16 mouse cellular contexts compared by ENCODE assay signal in genomic region chr3:7007811-7008359, GRCm38 (mm10).
DNase-seq lines count a peak whose midpoint lies in the region; ATAC-seq and TF ChIP-seq lines count a peak whose summit lies in the region.
"Had no signal": no experiment of that assay in that cellular context is flagged by ENCODE, and none has a peak within 500 bp of the region (broad histone marks: within the 10 kb centered on the region; RNA-seq: fewer than 3 reads in every experiment).

No protein-coding gene starts in this region.

- TF ChIP-seq POLR2A in limb, embryonic 14.5 days (IDR thresholded peaks at IDR 0.05; ENCODE audit: borderline replicate concordance, extremely low read depth, insufficient read depth, insufficient read length): no peak

- no peak overlapping the region for H3K4me2 ChIP-seq in lung, embryonic 15.5 days
- no peak overlapping the region for H3K4me2 ChIP-seq in limb, embryonic 14.5 days (replicated peaks; ENCODE audit: low read depth, low read length, severe bottlenecking)
- no peak overlapping the region for H3K4me2 ChIP-seq in midbrain, postnatal 0 days (ENCODE audit: low read depth, low read length, poor library complexity, severe bottlenecking)
- no peak overlapping the region for H3K4me2 ChIP-seq in heart, embryonic 11.5 days

- WGBS in lung, embryonic 15.5 days: 47% methylated on average over 5 of the region's 5 CpGs
- 38% methylated on average over 5 of the region's 5 CpGs for WGBS in limb, embryonic 14.5 days
- WGBS in midbrain, postnatal 0 days: 34% methylated on average over 5 of the region's 5 CpGs
- 77% methylated on average over 5 of the region's 5 CpGs for WGBS in heart, embryonic 11.5 days (ENCODE audit: insufficient replicate concordance)

- DNase-seq in embryo, embryonic 10.5 days (ENCODE audit: low spot score): peak; percentile 21
- no peak for DNase-seq in embryo, embryonic 11 days
- no peak for DNase-seq in lung, adult 18-20 months
- peak; percentile 75 for DNase-seq in limb, embryonic 14.5 days (ENCODE audit: low spot score)
- DNase-seq in midbrain, postnatal 0 days (ENCODE audit: low spot score): peak; percentile 14
- no peak for DNase-seq in layer of hippocampus, adult 2 months (ENCODE audit: low spot score in 2 of 2)
- DNase-seq: cerebellum, postnatal 36 days; kidney, adult 11 months; kidney, postnatal 36 days; liver, postnatal 0 days; right cerebral cortex, postnatal 25 days had no signal

- H3K9me3 ChIP-seq in lung, embryonic 15.5 days: no peaks in the 10 kb centered on the region
- no peaks in the 10 kb centered on the region for H3K9me3 ChIP-seq in limb, embryonic 14.5 days (ENCODE audit: control insufficient read depth, low read length)
- no peaks in the 10 kb centered on the region for H3K9me3 ChIP-seq in midbrain, postnatal 0 days (ENCODE audit: low read length)
- no peaks in the 10 kb centered on the region for H3K9me3 ChIP-seq in heart, embryonic 11.5 days (replicated peaks; ENCODE audit: control insufficient read depth, low read length)
- H3K9me3 ChIP-seq: hindbrain, embryonic 10.5 days had no signal

- TF ChIP-seq CTCF in midbrain, postnatal 0 days (IDR thresholded peaks at IDR 0.05): no peak
- TF ChIP-seq CTCF in layer of hippocampus, adult 2 months (conservative IDR thresholded peaks at IDR 0.05): no peak

- H3K4me3 ChIP-seq in lung, embryonic 15.5 days: no peak overlapping the region
- no peak overlapping the region for H3K4me3 ChIP-seq in limb, embryonic 14.5 days (replicated peaks; ENCODE audit: low read length)
- H3K4me3 ChIP-seq in midbrain, postnatal 0 days (ENCODE audit: low read depth, low read length): no peak overlapping the region
- H3K4me3 ChIP-seq in layer of hippocampus, adult 2 months: no peak overlapping the region
- no peak overlapping the region for H3K4me3 ChIP-seq in heart, embryonic 11.5 days (ENCODE audit: low read depth, low read length)
- H3K4me3 ChIP-seq: erythroblast, embryonic 14.5 days; hindbrain, embryonic 10.5 days had no signal

- H3K9ac ChIP-seq in lung, embryonic 15.5 days: no peak overlapping the region
- no peak overlapping the region for H3K9ac ChIP-seq in limb, embryonic 14.5 days (ENCODE audit: low read depth, low read length, severe bottlenecking)
- no peak overlapping the region for H3K9ac ChIP-seq in midbrain, postnatal 0 days (replicated peaks; ENCODE audit: low read length, poor library complexity, severe bottlenecking)
- no peak overlapping the region for H3K9ac ChIP-seq in heart, embryonic 11.5 days (ENCODE audit: low read depth, low read length)
- H3K9ac ChIP-seq: liver, postnatal 0 days had no signal

- no peaks in the 10 kb centered on the region for H3K36me3 ChIP-seq in lung, embryonic 15.5 days
- H3K36me3 ChIP-seq in limb, embryonic 14.5 days (ENCODE audit: control insufficient read depth, insufficient read depth, low read length): no peaks in the 10 kb centered on the region
- no peaks in the 10 kb centered on the region for H3K36me3 ChIP-seq in midbrain, postnatal 0 days (ENCODE audit: insufficient read depth, low read length)
- H3K36me3 ChIP-seq in heart, embryonic 11.5 days (ENCODE audit: control insufficient read depth, insufficient read depth, low read length): no peaks in the 10 kb centered on the region
- H3K36me3 ChIP-seq: hindbrain, embryonic 10.5 days had no signal

- no peak for ATAC-seq in lung, embryonic 15.5 days (ENCODE audit: borderline replicate concordance, extremely low read depth, low FRiP score, low TSS enrichment)
- peak; percentile 50; the same call in 1 of the 2 replicates for ATAC-seq in limb, embryonic 14.5 days (ENCODE audit: low FRiP score, low read depth)
- no peak for ATAC-seq in midbrain, postnatal 0 days (ENCODE audit: low FRiP score)
- ATAC-seq in heart, embryonic 11.5 days (replicated peaks; ENCODE audit: insufficient number of reproducible peaks, low FRiP score, low TSS enrichment): no peak
- ATAC-seq: liver, postnatal 0 days; Patski had no signal

- no peaks in the 10 kb centered on the region for H3K27me3 ChIP-seq in lung, embryonic 15.5 days
- no peaks in the 10 kb centered on the region for H3K27me3 ChIP-seq in limb, embryonic 14.5 days (ENCODE audit: control insufficient read depth, insufficient read depth, low read length)
- H3K27me3 ChIP-seq in midbrain, postnatal 0 days (ENCODE audit: insufficient read depth, low read length): no peaks in the 10 kb centered on the region
- no peaks in the 10 kb centered on the region for H3K27me3 ChIP-seq in heart, embryonic 11.5 days (ENCODE audit: control insufficient read depth, insufficient read depth, low read length)

- no peaks in the 10 kb centered on the region for H3K4me1 ChIP-seq in lung, embryonic 15.5 days
- H3K4me1 ChIP-seq in limb, embryonic 14.5 days (ENCODE audit: control insufficient read depth, insufficient read depth, low read length): no peaks in the 10 kb centered on the region
- no peaks in the 10 kb centered on the region; the same call in 1 of the 2 replicates for H3K4me1 ChIP-seq in midbrain, postnatal 0 days (ENCODE audit: insufficient read depth, low read length)
- H3K4me1 ChIP-seq in heart, embryonic 11.5 days (ENCODE audit: control insufficient read depth, insufficient read depth, low read length): no peaks in the 10 kb centered on the region
- H3K4me1 ChIP-seq: hindbrain, embryonic 10.5 days had no signal

- H3K27ac ChIP-seq in lung, embryonic 15.5 days: peak overlapping the region; percentile 15; the same call in 1 of the 2 replicates
- no peak overlapping the region for H3K27ac ChIP-seq in limb, embryonic 14.5 days (replicated peaks; ENCODE audit: low read depth, low read length)
- peak overlapping the region; percentile 8; the same call in 1 of the 2 replicates for H3K27ac ChIP-seq in midbrain, postnatal 0 days (ENCODE audit: low read depth, low read length)
- H3K27ac ChIP-seq in layer of hippocampus, adult 2 months: no peak overlapping the region
- no peak overlapping the region for H3K27ac ChIP-seq in heart, embryonic 11.5 days (ENCODE audit: low read depth, low read length)
- H3K27ac ChIP-seq: hindbrain, embryonic 10.5 days had no signal

Comparison
In these comparisons a context has a peak if more than half of its experiments do, and no peak if none do; other contexts are left out.
1. DNase-seq: peak in embryo, embryonic 10.5 days (single experiment), limb, embryonic 14.5 days (single experiment) and midbrain, postnatal 0 days (single experiment); none in embryo, embryonic 11 days (single experiment), lung, adult 18-20 months (0 of 2) and layer of hippocampus, adult 2 months (0 of 2).
2. H3K27ac ChIP-seq: peak in lung, embryonic 15.5 days (single experiment) and midbrain, postnatal 0 days (single experiment); none in limb, embryonic 14.5 days (single experiment), layer of hippocampus, adult 2 months (single experiment) and heart, embryonic 11.5 days (single experiment).